Mouse (Mus musculus) brain, adult 10 weeks (tissue): Measurements from ENCODE around the gene Art1. TPM values are rescaled to one million over a fixed set of nuclear protein-coding genes. Genes with fewer than 3 reads are reported as not detected.

Source experiments
- polyA plus RNA-seq: library from polyadenylated mRNA; stranded (reverse); fragments of 350-450 nt; fragmentation: Illumina TruSeq; extraction: RNeasy Lipid Tissue Mini Kit (QIAGEN cat#74804); gene quantifications from one replicate; pipeline ENCODE4 v1.2.3, GENCODE M21; 2015; ENCODE audit warnings: low read depth, low replicate concordance

Art1 gene
- not detected for polyA plus RNA-seq

DNA sequence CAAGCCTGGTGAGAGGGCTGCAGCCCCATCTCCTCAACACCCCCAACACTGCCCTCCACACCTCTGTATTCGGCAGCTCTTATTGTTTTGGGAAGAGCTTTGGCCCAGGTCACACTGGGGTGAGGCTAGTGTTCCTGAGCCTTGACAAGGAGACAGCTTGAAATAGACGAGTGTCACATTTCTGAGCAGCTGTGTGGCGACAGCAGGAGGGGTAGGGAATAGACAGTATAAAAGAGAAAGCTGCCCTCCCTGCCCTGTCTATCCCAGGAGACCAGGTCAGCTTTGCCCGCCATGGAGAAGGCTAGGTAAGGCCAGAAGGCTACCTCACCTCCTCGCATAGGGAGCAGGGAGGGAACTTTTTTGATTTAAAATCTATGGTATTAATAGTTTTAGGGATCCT lies at the start of gene Art1:
Art1 (plus strand) TSS at position 257 of the 400 bp plus-strand sequence.

DNA sequence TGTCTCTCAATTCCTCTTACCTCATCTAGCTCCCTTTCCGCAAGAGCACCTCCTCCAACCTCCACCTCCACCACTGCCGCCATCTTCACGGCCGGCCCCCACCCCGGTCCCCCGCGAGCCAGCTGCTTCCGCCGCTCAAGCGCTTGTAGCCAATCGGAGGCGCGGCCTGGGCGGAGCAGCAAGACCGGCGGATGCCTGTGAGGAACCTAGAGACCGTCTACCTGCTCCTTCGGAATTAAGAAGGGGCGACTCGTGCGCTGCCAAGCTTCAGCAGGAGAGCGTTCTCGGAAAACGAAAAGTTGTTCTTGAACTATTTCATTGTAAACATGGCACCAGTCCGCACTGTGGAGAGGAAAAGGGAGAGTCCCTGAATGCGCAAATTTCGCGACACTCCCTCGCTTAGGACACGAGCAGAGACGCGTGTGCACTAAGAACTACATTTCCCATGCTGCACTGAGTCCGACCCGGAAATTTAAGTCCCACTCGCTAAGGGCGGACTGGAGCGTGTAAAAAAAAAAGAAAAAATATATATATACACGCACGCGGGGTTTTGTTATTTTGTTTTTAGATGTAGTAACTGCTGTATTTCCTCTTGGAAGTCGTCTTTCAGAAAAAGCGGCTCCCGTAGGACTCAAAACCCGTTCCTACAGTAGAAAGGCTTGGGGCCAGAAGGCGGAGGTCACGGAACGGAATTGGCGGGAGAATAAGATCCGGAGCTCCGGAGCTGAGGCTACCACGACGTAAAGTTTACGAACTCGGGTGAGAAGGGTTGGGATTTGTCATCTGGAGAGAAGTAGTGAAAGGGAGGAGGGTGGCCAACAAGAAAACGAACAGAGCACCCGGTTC lies 36.3 kb upstream of the Art1 start, which contains the start of the genes Rnf121, Xndc1 and Xntrpc:
Rnf121 (minus strand) TSS at position 424 of the 846 bp plus-strand sequence.
Xndc1 (plus strand) TSS at position 466 of the 846 bp plus-strand sequence.
Xntrpc (plus strand) TSS at position 668 of the 846 bp plus-strand sequence.

DNA sequence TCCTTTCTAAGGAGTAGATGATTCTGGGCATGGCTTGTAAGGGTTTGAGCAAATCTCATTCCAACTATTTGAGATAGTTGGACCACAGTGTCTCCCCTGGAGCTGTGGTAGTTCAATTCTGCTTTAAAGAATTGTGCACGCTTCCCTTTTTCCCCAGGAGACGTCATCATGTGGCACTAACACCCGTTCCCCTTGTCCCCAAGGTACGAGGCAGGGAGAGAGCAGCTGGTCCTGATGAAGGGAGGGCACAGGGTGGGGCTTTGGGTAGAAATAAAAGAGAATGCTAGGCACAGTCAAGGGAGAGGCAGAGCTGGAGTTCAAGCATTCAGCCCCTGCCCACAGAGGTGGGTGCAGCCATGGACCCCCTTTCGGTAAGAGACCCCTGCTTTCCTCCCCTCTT lies 18.7 kb upstream of the Art1 start, which contains the start of gene Trpc2:
Trpc2 (plus strand) TSS at position 301 of the 400 bp plus-strand sequence.

DNA sequence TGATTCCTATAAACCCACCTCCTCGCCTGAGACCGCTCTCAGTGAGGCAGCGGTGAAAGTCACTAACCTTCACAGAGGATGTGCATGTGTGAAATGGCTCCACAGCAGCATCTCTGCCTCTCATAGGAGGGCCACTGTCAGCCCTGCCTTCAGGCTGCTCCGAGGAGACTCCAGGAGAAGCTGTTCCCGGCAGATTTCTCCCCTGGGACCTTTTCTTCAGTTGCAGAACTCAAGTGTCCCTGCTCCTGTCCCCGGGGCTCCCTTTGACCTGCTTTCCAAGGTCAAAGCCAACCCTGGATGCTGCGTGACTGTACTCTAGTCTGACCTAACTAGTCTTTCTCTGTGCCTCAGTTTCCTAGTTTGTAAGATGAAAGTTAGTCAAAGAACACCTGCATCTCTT lies 7.6 kb downstream of the Art1 start, which contains the start of gene Art5:
Art5 (minus strand) TSS at position 319 of the 400 bp plus-strand sequence.

DNA sequence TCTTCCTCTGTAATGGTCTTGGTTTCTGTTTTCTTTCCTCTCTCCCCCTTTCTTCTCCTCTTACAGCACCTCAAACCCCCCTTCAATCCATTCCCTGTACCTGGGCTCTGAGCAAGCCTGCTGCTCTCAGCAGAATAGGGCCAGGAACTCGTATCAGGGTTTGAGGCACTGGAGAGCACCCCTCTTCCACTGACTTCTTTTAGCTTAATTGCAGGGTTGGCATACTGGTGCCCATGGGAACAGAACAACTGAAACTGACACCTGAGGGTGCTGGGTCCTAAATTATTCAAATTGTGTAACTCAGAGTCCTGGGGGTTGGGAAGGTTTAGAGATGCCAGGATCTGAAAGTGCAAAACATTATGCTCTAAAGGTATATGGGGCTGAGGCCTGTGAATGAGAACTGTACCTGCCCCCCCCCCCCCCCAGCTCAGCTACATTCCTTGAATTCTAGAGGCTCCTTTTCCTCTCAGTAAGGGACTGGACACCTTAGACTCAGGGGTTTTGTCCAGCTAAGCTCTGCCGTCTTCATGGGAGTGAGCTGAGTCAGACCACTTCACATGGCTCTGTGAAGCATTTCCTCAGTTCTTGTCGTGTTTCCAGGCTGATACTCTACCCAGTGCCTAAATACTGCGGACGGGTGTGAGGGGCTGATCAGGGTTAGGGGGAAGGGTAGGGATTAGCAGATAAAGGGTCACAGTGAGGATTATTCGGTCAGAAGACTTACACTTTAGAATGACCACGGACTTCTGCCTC lies 15.2 kb downstream of the Art1 start, which contains the start of gene Chrna10:
Chrna10 (minus strand) TSS at position 250 of the 753 bp plus-strand sequence.

Other genes with a start within 250 kb of the Art1 start
- 0.83 TPM for gene Folr2, start 244.5 kb upstream of the Art1 start, polyA plus RNA-seq
- 35.2 TPM for gene Anapc15, start 238.0 kb upstream of the Art1 start, polyA plus RNA-seq
- gene Folr1, start 231.0 kb upstream of the Art1 start, polyA plus RNA-seq, result 15.2 TPM
- gene Lamtor1, start 195.8 kb upstream of the Art1 start, polyA plus RNA-seq, result 170 TPM
- gene Tomt, start 195.4 kb upstream of the Art1 start, polyA plus RNA-seq, result not detected
- 8.7 TPM for gene Lrrc51, start 167.8 kb upstream of the Art1 start, polyA plus RNA-seq
- gene Numa1, start 167.6 kb upstream of the Art1 start, polyA plus RNA-seq, result 47.5 TPM
- 6.8 TPM for gene Il18bp, start 83.1 kb upstream of the Art1 start, polyA plus RNA-seq
- gene Rnf121, start 36.3 kb upstream of the Art1 start, polyA plus RNA-seq, result 45.0 TPM
- 21.7 TPM for gene Xndc1, start 36.2 kb upstream of the Art1 start, polyA plus RNA-seq
- 1.3 TPM for gene Xntrpc, start 36.0 kb upstream of the Art1 start, polyA plus RNA-seq
- 0.37 TPM for gene Trpc2, start 18.6 kb upstream of the Art1 start, polyA plus RNA-seq
- gene Art5, start 7.7 kb downstream of the Art1 start, polyA plus RNA-seq, result 0.40 TPM
- not detected for gene Chrna10, start 15.1 kb downstream of the Art1 start, polyA plus RNA-seq
- gene Nup98, start 108.4 kb downstream of the Art1 start, polyA plus RNA-seq, result 16.7 TPM
- 30.4 TPM for gene Pgap2, start 108.5 kb downstream of the Art1 start, polyA plus RNA-seq
- 49.4 TPM for gene Rhog, start 154.3 kb downstream of the Art1 start, polyA plus RNA-seq
- gene Stim1, start 166.1 kb downstream of the Art1 start, polyA plus RNA-seq, result 58.6 TPM